Mouse (Mus musculus) brain, adult 2 months (tissue): ENCODE results near the gene Rwdd2a.
"Not testable (repeated sequence)": the region's sequence is repeated elsewhere in the genome, so short reads cannot be mapped to it uniquely, and the experiment has no call there.

Experiments
- DNase-seq: peaks from one replicate; pipeline ENCODE4 v3.0.0; 2011; ENCODE audit warnings: low read depth, low spot score

The Rwdd2a gene

GRCm38 (mm10) chr9:86592676-86593668 is 21.2 kb downstream of the Rwdd2a start:
- peak; percentile 89 for DNase-seq

DNA sequence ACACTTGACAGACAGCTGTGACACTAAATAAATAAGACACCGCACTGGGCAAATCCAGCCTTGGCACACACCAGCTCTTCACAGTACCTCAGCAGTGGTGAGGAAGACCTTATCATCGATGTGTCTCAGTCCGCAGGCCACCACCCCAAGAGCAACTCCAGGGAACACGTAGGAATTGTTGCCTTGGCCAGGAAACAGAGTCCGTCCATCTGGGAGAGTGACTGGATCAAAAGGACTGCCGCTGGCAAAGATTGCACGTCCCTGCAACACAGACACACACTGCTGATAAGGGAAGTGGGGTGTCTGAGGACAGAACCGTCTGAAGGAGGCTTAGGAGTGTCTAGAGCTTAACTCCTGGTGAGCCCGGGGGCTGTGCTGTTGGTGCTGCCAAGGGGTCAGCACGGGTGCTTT is 22.6 kb downstream of the Rwdd2a start:
- DNase-seq, result not testable (repeated sequence)

DNA sequence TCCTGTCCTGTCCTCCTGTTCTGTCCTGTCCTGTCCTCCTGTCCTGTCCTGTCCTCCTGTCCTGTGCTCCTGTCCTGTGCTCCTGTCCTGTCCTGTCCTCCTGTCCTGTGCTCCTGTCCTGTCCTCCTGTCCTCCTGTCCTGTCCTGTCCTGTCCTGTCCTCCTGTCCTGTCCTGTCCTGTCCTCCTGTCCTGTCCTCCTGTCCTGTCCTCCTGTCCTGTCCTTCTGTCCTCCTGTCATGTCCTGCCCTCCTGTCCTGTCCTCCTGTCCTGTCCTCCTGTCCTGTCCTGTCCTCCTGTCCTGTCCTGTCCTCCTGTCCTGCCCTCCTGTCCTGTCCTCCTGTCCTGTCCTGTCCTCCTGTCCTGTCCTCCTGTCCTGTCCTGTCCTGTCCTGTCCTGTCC is 25.2 kb downstream of the Rwdd2a start:
- not testable (repeated sequence) for DNase-seq

DNA sequence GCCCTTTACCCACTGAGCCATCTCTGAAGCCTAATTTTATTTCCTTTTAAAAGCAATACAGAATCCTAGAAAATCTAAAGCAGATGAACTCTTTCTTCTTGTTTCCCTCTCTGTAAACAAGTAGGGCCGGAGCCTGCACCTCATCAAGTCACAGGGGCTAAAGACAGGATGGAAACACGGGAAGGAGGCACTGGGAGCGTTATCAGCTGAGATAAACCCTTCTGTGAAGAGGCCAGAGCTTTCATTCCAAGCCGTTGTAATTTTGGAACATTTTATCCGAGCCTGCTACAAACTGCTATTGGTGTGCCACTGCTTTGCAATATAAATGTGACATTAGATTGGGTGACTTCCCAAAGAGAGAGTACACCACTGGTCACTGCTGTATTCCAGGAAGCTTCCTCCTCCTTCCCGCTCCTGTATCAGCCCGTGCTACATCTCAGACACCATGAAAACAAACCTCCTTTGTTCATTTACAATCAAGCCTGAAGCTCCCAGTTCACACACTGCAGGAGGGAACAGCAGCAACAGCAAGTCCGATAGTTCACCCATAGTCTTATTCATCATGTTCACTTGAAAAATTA is 28.0 kb downstream of the Rwdd2a start:
- DNase-seq, result no peak

DNA sequence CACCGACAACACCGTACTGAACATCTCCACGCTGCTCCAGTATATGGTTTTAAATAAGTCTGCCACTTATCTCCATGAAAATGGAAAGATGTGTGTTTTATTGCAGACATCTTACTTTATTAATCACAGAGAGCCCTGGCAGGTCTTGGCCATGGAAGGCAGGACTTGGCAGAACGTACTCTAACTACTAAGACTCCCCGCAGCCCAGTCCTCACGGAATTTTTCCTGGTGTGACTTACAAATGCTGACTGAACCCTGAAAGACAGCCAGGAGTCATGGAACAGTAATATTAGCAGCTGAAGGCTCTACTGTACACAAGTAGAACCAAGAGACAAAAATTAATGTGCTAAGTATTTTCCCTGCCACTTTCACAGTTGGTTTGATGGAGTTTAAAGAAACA is 34.0 kb downstream of the Rwdd2a start:
- no peak for DNase-seq

- DNase-seq, result no peak
Observed at GRCm38 (mm10) chr9:86612091-86612490, 40.3 kb downstream of the Rwdd2a start.

DNA sequence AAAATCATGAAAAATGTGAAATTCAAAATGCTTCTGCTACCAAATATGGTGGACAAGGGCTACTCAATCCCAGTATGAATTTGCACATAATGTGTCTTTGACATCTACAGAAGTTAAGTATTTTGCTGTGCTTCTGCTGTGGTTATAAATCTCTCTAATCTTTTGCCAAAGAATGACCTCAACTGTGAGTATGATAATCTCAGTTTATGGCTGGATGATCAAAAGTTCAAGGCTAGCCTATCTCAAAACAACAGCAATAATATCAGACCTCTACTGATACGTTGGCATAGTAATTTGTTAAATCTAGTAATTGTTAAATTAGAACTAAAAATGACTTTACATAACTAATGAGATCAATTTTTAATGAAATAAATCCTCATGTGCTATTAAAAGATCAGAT is 44.0 kb downstream of the Rwdd2a start:
- DNase-seq, result no peak

DNA sequence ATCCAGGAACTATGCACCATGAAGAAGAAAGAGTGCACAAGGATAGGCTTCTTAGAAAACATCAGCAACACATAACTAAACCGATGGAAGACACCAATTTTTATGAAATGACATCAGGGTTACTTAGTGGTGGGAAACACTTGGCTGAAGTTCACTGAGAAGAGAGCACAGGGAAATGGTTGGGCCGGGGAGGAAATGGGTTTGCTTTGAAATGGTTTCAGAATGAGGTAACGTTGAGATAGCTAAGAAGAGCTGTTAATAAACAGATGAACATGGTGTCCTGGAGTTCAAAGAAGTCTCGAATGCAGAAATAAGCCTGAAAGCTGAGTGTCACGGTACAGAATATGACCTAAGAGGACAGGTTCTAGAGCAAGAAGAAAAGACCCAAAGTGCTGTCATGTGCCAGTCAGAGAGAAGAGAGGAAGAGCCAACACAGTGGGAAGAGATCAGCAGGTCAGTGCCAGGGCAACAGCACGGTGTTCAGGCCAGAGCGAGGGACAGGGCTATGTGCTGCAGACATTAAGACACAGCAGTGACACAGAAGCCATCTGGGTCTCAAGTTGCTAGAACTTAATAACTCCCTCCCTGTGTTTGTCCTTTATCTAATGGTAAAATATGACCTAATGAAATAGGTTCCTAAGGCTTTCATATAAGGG is 46.2 kb downstream of the Rwdd2a start:
- no peak for DNase-seq

- no peak for DNase-seq
Observed at GRCm38 (mm10) chr9:86619341-86620139, 47.7 kb downstream of the Rwdd2a start.

DNA sequence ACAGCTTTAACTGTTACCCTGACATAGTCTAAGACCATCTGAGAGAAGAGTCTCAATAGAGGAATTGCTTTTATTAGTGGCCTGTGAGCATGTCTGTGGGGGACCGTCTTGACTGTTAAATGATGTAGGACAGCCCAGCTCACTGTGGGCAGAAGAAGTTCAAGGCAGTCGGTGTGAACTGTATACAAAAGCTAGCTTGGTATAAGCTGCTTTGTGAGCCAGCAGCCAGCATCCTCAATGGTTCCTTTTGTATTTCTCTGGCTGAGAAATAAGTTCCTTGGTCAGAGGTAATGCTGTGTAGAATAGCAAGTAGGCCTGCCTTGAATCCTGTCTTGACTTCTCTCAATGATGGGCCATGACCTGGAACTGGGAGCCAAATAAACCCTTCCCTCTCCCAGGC is 50.3 kb downstream of the Rwdd2a start:
- no peak for DNase-seq

GRCm38 (mm10) chr9:86624039-86624438 is 52.2 kb downstream of the Rwdd2a start:
- DNase-seq, result no peak
